In the genomic region with DNA sequence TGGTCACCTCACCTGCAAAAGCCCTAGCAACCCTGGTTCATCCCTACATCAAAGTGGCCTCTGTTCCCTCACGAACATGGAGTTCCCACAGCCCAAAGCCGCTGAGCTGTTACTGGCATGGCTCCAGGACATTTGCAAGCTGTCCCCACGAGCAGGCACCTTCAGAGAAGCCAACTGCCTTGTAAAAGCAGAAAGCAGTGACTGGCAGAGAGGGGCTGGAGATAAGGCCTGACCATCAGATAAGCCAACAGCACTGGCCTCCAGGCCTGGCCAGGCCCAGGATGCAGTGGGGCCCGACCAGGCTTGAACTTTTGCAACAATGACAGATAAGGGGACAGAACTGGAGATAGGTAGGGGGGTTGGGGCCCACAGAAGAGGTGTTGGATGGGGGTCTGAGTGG, we compare ENCODE assay signal across 12 mouse cellular contexts. TPM values are rescaled to one million over a fixed set of nuclear protein-coding genes. Genes with fewer than 3 reads are reported as not detected.
DNase-seq lines count a peak whose midpoint lies in the region; ATAC-seq lines count a peak whose summit lies in the region.
"Had no signal": no experiment of that assay in that cellular context is flagged by ENCODE, and none has a peak within 500 bp of the region (broad histone marks: within the 10 kb centered on the region; RNA-seq: fewer than 3 reads in every experiment).

No protein-coding gene starts in this region.

- peak overlapping the region; percentile 33 for H3K4me2 ChIP-seq in heart, embryonic 11.5 days
- no peak overlapping the region for H3K4me2 ChIP-seq in midbrain, embryonic 14.5 days (ENCODE audit: low read length)
- H3K4me2 ChIP-seq in midbrain, embryonic 13.5 days (replicated peaks), result no peak overlapping the region

- H3K9ac ChIP-seq in heart, embryonic 11.5 days (ENCODE audit: low read depth, low read length), result no peak overlapping the region; the same call in 1 of the 2 replicates
- H3K9ac ChIP-seq in midbrain, embryonic 14.5 days (replicated peaks; ENCODE audit: low read length), result no peak overlapping the region
- H3K9ac ChIP-seq in midbrain, embryonic 13.5 days (replicated peaks), result no peak overlapping the region

- 0 out of 2 replicates have a peak, but pooled peaks cover 2% of the 10 kb centered on the region for H3K9me3 ChIP-seq in heart, embryonic 11.5 days (replicated peaks; ENCODE audit: control insufficient read depth, low read length)
- H3K9me3 ChIP-seq in midbrain, embryonic 14.5 days (ENCODE audit: control insufficient read depth, low read length), result no peaks in the 10 kb centered on the region
- no peaks in the 10 kb centered on the region; the same call in 1 of the 2 replicates for H3K9me3 ChIP-seq in midbrain, embryonic 13.5 days

- peak; percentile 64 for ATAC-seq in heart, embryonic 11.5 days (replicated peaks; ENCODE audit: insufficient number of reproducible peaks, low FRiP score, low TSS enrichment)
- ATAC-seq in midbrain, embryonic 14.5 days (ENCODE audit: low FRiP score, low TSS enrichment), result no peak
- no peak for ATAC-seq in midbrain, embryonic 13.5 days

- DNase-seq in heart, postnatal 36 days, result no peak
- peak; percentile 41 for DNase-seq in midbrain, embryonic 14.5 days
- DNase-seq in liver, result peak; percentile 88
- no peak for DNase-seq in frontal cortex, postnatal 36 days (ENCODE audit: low spot score in 2 of 2)
- DNase-seq in gastrocnemius, postnatal 25 days, result no peak
- DNase-seq in left cerebral cortex, adult 11 months (ENCODE audit: low spot score), result no peak
- DNase-seq: embryo, embryonic 11 days had no signal

- H3K4me1 ChIP-seq in heart, embryonic 11.5 days (ENCODE audit: control insufficient read depth, insufficient read depth, low read length), result peaks cover 34% of the 10 kb centered on the region
- H3K4me1 ChIP-seq in midbrain, embryonic 14.5 days (ENCODE audit: control insufficient read depth, insufficient read depth, low read length), result no peaks in the 10 kb centered on the region
- H3K4me1 ChIP-seq in midbrain, embryonic 13.5 days (replicated peaks), result no peaks in the 10 kb centered on the region

- WGBS in heart, embryonic 11.5 days (ENCODE audit: insufficient replicate concordance), result 12% methylated on average over 4 of the region's 4 CpGs
- 56% methylated on average over 4 of the region's 4 CpGs for WGBS in midbrain, embryonic 14.5 days
- WGBS in midbrain, embryonic 13.5 days, result 75% methylated on average over 4 of the region's 4 CpGs

- no peak overlapping the region for H3K4me3 ChIP-seq in heart, embryonic 11.5 days (ENCODE audit: low read depth, low read length)
- H3K4me3 ChIP-seq in midbrain, embryonic 14.5 days (replicated peaks; ENCODE audit: low read depth, low read length), result no peak overlapping the region
- H3K4me3 ChIP-seq in midbrain, embryonic 13.5 days (replicated peaks), result no peak overlapping the region
- H3K4me3 ChIP-seq: myocyte had no signal

- no peaks in the 10 kb centered on the region for H3K36me3 ChIP-seq in heart, embryonic 11.5 days (ENCODE audit: control insufficient read depth, insufficient read depth, low read length)
- H3K36me3 ChIP-seq in midbrain, embryonic 14.5 days (ENCODE audit: control insufficient read depth, insufficient read depth, low read length), result no peaks in the 10 kb centered on the region
- H3K36me3 ChIP-seq in midbrain, embryonic 13.5 days, result no peaks in the 10 kb centered on the region

- H3K27ac ChIP-seq in heart, embryonic 11.5 days (ENCODE audit: low read depth, low read length), result peak overlapping the region; percentile 74
- no peak overlapping the region for H3K27ac ChIP-seq in midbrain, embryonic 14.5 days (replicated peaks; ENCODE audit: low read depth, low read length)
- no peak overlapping the region for H3K27ac ChIP-seq in midbrain, embryonic 13.5 days

- intact Hi-C loops in heart, postnatal 36 days (cut with DNase I), result no loop called here

- H3K27me3 ChIP-seq in heart, embryonic 11.5 days (ENCODE audit: control insufficient read depth, insufficient read depth, low read length), result peaks cover 25% of the 10 kb centered on the region
- no peaks in the 10 kb centered on the region for H3K27me3 ChIP-seq in midbrain, embryonic 14.5 days (ENCODE audit: control insufficient read depth, insufficient read depth, low read length)
- no peaks in the 10 kb centered on the region for H3K27me3 ChIP-seq in midbrain, embryonic 13.5 days

RNA-seq across cellular contexts. Expression of a gene that starts 36.9 kb away (rescaled TPM):
- polyA plus RNA-seq in heart, embryonic 11.5 days (2014; fragmentation: Nextera tagmentation; extraction: Ambion mirVana), result 14.3 TPM in 2 replicates
- total RNA-seq in heart, postnatal 36 days (2021), result 10 to 100 TPM; 10.5 to 11.3 TPM
- 7.3 and 14.9 TPM in 2 replicates for polyA plus RNA-seq in midbrain, embryonic 14.5 days (2014; fragmentation: Nextera tagmentation; extraction: Ambion mirVana)
- 13.0 and 15.1 TPM in 2 replicates for polyA plus RNA-seq in midbrain, embryonic 13.5 days (2015; fragmentation: Nextera tagmentation; extraction: Ambion mirVana)
- 1 to 10 TPM; 2.1 to 3.5 TPM for total RNA-seq in gastrocnemius, postnatal 25 days (2021)

RNA-seq across cellular contexts. Expression of a gene that starts 49.3 kb away (rescaled TPM):
- polyA plus RNA-seq in heart, embryonic 11.5 days (2014; fragmentation: Nextera tagmentation; extraction: Ambion mirVana), result 0.19 TPM in 1 of 2 replicates, not detected in the other
- total RNA-seq in heart, postnatal 36 days (2021), result not detected
- 16.7 and 22.6 TPM in 2 replicates for polyA plus RNA-seq in midbrain, embryonic 14.5 days (2014; fragmentation: Nextera tagmentation; extraction: Ambion mirVana)
- 5.9 and 7.6 TPM in 2 replicates for polyA plus RNA-seq in midbrain, embryonic 13.5 days (2015; fragmentation: Nextera tagmentation; extraction: Ambion mirVana)
- total RNA-seq in gastrocnemius, postnatal 25 days (2021), result not detected
- polyA plus RNA-seq: gonadal fat pad, adult 2 months; limb, embryonic 11.5 days; myocyte had no signal

RNA-seq across cellular contexts. Expression of a gene that starts 58.5 kb away (rescaled TPM):
- not detected in 2 replicates for polyA plus RNA-seq in heart, embryonic 11.5 days (2014; fragmentation: Nextera tagmentation; extraction: Ambion mirVana)
- not detected for total RNA-seq in heart, postnatal 36 days (2021)
- not detected in 2 replicates for polyA plus RNA-seq in midbrain, embryonic 14.5 days (2014; fragmentation: Nextera tagmentation; extraction: Ambion mirVana)
- not detected in 2 replicates for polyA plus RNA-seq in midbrain, embryonic 13.5 days (2015; fragmentation: Nextera tagmentation; extraction: Ambion mirVana)
- total RNA-seq in gastrocnemius, postnatal 25 days (2021), result under 1 TPM in 1 of 2 experiments, not detected in 1; 0.27 TPM
- polyA plus RNA-seq: gonadal fat pad, adult 2 months; myocyte had no signal

Comparison
In these comparisons a context has a peak if more than half of its experiments do, and no peak if none do; other contexts are left out.
1. DNase-seq: peak in midbrain, embryonic 14.5 days (single experiment) and liver (single experiment); none in heart, postnatal 36 days (0 of 2), frontal cortex, postnatal 36 days (0 of 2), gastrocnemius, postnatal 25 days (single experiment) and left cerebral cortex, adult 11 months (single experiment).